Mouse (Mus musculus) brain, adult 2 months (tissue): ENCODE data around the gene Kcnk4.

Experiments
- DNase-seq: peaks from one replicate; pipeline ENCODE4 v3.0.0; 2011; ENCODE audit warnings: low read depth, low spot score

The Kcnk4 gene

DNA sequence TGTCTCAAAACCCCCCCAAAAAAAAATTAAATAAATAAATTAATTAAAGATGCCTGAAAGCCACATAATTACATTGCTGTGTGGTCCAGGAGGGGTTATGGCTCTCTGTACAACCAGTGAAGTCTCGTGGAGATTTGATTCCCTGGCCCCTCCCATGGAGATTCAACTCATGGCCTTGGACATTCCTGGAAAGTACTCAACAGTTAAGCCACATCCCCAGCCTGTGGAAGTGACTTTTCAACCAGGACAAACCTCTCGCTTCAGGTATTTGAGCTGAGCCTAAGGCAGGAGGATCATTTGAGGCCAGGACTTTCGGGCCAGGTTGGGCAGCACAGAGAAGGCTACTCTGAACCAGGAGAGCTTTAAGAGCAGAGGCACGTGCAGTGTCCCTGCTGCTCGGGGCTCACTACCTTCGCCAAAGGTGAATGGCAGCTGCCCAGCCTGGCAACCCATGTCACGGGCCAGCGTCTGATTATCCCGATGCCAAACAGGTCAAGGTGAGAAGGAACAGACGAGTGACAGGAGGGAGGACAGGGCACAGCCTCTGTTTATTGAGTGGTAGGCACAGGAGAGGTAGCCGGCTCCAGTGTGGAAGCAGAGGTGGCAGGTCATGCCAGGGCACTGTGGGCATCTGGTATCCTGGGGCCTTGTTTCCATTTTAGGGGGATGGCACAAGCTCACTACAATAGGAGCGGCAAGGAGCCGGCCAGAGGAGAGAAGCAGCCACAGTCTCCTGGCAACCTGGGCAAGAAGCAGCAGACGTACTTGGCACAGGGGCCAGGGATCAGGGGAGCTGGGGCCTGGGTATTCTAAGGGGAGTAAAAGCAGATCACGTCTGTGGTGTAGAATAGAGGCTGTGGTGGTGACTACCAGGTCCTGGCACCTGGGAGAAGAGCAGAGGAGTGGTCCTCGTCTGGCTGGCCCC is 3.5 kb upstream of the Kcnk4 start:
- DNase-seq, result peak; percentile 63

GRCm38 (mm10) chr19:6936299-6936698 is 2.0 kb upstream of the Kcnk4 start:
- no peak for DNase-seq

DNA sequence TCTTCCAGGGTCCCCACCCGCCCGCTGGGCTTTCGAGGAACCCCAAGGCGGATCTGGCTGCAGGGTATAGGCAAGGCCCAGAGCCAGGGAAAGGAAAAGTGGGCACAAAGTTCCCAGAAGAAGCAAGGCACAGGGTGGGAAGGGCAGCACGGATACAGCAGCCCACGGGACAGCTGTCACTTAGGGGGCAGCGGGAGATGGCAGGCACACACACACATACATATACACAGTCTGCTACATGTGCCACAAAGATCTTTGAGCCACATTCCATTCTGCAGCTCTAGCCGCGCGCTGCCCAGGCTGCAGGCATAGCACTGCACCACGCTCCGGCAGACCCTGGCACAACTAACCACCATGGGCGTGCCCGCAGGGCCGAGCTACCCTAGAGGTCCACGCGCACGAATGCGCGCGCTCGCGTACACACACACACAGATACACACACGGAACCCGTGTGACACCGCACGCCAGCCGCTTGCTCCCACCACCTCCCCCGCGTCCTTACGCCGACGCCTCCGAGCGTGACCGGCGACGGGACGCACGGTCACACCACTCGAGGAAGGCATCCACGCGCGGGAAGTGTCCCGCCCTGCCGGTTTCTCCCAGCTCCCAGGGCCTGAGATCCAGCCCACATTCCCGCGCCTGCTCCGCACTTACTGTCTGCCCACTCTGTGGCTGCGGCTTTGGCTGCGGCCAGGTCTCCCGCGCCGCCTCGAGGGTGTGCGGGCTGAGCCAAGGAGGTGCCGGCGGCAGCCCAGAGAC is 700 bp downstream of the Kcnk4 start:
- DNase-seq, result peak; percentile 84

GRCm38 (mm10) chr19:6933102-6933435 is 1.2 kb downstream of the Kcnk4 start:
- DNase-seq, result no peak

DNA sequence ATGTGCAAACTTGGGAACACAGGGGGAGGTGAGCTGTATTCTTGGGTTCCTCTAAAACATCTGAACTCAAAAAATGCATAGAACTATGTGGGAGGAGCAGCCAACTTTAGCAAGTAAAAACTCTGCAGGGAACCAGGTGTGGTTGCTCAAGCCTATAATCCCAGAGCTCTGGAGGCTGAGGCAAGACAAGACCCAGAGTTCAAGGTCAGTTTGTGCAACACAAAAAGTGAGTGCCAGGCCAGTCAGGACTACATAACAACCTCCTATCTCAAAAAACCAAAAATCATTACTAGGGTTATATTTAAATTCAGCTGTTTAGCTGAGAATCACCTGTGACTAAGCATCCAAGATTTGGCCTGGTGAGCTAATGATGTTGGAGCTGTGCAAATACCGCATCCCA is 2.3 kb downstream of the Kcnk4 start:
- DNase-seq, result no peak

GRCm38 (mm10) chr19:6931002-6931401 is 3.3 kb downstream of the Kcnk4 start:
- DNase-seq, result peak; percentile 37

DNA sequence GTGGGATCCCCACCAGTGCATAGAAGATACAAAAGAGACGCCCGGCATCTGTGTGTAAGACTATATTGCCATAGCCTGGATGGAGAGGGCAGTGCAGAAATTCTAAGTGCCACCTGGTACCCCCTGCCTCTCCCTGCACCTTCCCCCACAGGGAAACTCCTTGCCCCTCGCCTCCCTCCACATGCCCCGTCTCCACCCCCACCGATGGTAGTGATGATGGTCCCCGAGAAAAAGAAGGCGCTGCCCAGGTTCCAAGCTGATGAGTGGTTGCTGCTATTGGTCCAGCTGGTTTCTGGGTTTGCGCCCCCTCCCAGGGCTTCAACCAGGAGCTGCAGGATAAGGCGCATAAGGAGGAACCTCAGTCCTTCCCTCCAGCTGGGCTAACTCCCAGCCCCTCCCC is 6.2 kb downstream of the Kcnk4 start:
- DNase-seq, result no peak

GRCm38 (mm10) chr19:6926559-6927255 is 7.6 kb downstream of the Kcnk4 start:
- no peak for DNase-seq

- no peak for DNase-seq
Observed at GRCm38 (mm10) chr19:6925611-6926329, 8.5 kb downstream of the Kcnk4 start.

- DNase-seq, result no peak
Observed at GRCm38 (mm10) chr19:6925307-6925573, 9.1 kb downstream of the Kcnk4 start, which contains the start of gene Catsperz. Gene Catsperz, minus strand, starts transcription at chr19:6925380.

GRCm38 (mm10) chr19:6924461-6925306 is 9.6 kb downstream of the Kcnk4 start:
- peak; percentile 91 for DNase-seq

- DNase-seq, result peak; percentile 72
Observed at GRCm38 (mm10) chr19:6922901-6923735, 11.2 kb downstream of the Kcnk4 start.

DNA sequence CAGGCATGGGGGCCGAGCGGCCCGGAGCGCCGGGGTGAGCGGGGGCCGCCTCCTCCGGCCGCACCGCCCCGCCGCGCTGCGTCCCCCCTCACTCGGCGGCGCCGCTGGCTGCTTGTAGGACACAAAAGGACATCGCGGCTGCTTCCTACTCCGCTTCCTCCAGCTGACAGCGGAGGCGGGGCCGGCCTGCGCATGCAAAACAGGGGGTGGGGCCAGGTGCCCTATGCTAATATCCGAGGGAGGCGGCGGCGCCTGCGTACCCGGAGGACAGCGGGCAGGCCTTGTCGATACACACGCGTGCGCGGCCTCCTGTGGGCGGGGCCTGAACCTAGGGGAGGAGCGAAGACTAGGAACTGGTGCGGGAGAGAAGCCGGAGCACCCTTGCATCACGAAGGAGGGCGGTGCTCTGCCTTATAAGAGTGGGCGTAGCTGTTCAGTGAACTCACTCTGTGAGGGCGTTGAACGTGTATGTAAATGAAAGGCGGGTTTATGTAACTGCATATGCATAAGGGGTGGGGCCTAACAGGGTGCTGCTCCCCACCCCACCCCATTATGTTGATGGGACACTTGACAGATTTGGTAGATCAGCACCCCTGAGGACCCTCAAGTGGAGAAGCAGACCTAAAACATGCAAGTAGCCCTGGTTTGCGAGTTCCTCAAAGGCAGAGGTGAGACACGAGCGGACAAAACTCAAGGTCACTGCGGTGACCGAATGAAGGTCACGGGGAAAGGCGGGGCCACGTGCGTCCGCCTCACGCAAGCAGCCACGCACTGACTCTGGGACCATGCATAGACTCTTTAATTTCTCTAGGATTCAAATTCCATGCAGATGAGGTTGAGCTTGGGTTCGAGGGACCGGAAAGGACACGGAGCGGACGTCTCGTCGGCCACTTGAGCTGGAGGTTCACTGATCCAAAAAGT is 12.4 kb downstream of the Kcnk4 start, which contains the start of gene Esrra:
TSS of gene Esrra (minus strand) at position 167 of the 921 bp plus-strand sequence.
- DNase-seq, result peak; percentile 100

DNA sequence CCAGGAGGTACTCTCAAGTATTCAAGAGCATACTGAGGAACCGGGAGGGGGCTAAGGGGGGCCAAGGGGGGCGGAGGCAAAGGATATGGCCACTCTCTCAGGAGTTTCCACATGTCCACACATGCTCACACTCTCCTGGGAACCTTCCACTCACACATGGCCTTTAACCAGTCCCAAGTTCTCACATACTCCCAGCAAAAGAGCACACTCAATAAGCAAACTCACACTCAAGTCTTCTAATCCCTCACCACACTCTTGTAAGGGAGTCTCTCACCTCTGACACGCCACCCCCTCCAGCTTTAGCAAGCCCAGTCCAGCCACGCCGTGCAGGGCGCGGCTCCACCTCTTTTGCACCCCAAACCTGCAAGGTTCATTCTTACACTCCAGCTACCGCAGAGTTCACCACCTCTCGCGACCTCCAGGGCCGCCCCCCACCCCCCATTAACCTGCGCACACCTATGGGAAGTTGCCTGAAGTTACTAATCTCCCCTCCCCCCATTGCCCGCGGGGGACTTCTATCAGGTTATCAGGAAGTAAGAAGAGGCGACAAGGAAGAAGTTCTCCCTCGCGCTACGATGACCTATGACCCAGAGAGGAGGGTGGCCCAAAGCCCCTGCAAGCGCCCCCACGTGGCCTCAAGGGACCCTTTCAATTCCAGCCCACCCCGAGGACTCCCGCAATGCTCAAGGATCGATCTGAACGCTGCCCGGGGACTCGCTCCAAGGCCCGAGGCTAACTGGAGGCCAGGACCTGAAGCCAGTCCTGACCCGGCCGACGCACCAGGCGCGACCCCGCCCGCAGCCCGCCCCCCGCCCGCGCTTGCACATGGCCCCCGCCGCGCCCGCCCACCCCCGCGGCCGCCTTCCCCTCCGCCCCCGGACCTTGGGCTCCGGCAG is 13.3 kb downstream of the Kcnk4 start:
- peak; percentile 54 for DNase-seq

DNA sequence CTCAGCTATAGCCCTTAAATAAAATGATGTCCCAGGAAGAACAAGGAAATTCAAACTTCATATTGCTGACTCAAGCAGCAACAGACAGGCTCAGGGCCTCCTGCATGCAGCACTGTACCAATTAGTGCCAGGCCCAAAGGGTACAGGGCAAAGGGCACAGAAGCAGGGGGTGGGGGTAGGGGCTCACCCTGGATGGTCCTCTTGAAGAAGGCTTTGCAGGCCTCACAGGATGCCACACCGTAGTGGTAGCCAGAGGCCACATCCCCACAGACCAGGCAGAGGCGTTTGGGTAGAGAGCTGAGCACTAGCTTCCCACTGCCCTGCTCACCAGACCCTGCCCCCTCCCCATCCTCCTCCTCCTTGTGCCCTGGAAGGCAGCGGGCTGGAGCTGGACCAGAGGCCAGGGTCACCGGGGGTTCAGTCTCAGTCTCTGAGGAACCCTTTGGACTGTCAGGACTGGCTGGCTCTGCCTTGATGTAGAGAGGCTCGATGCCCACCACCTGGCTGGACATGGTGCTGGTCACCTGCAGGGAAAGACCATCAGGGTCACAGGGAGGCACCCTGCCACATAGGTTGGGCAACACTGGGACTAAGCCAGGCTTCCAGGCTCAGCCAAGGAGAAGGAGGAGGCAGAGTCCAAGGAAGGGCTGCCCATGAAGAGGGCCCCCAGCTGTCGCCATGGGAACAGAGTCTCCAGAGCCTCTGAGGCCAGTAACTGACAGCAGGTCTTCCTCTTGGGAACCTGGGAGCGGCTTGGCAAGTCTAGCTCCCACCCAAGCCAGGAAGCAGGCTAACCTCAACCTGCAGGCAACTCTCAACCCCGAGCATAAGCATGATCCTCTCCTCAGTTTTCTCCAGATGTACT is 14.2 kb downstream of the Kcnk4 start:
- peak; percentile 55 for DNase-seq

DNA sequence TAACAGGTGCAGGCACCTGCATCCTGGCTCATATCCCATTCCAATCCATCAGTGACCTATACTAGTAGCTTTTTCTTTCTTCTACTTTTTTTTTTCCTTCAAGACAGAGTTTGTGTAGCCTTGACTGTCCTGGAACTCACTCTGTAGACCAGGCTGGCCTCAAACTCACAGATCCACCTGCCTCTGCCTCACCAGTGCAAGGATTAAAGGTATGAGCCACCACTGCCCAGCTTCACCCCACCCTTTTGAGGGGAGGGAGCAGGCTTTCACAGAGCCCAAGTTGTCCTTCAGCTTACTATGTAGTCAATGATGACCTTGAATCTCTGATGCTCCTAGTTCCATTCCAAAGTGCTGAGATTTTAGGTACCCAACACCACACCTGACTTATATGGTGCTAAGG is 14.9 kb downstream of the Kcnk4 start:
- no peak for DNase-seq

- DNase-seq, result no peak
Observed at GRCm38 (mm10) chr19:6918321-6918720, 16.0 kb downstream of the Kcnk4 start.
